Mouse (Mus musculus) heart, embryonic 16.5 days (tissue): Measurements from ENCODE around the gene Hist1h2ak. TPM values are rescaled to one million over a fixed set of nuclear protein-coding genes. Genes with fewer than 3 reads are reported as not detected.
"Not testable (repeated sequence)": the region's sequence is repeated elsewhere in the genome, so short reads cannot be mapped to it uniquely, and the experiment has no call there.

ENCODE experiments used
- ATAC-seq: fragments of 200-750 bp; cut with Nextera tagmentation; replicated peaks from 2 replicates; pipeline ENCODE4 v1.8.0; 2017; ENCODE audit warnings: moderate number of reproducible peaks; ENCODE audit not compliant: insufficient read depth, low FRiP score; ENCODE audit errors: extremely low read depth
- H3K27ac ChIP-seq: fragments of 300-500 bp; sonication (generic); 2 replicates; pipeline ENCODE4 v1.5.1; 2014; ENCODE audit warnings: mild to moderate bottlenecking, low read length, control low read depth, moderate library complexity
- H3K27me3 ChIP-seq: fragments of 300-500 bp; sonication (generic); 2 replicates; pipeline ENCODE4 v1.6.1; 2014; ENCODE audit warnings: low read length, mixed read lengths; ENCODE audit not compliant: control insufficient read depth, insufficient read depth
- H3K36me3 ChIP-seq: fragments of 300-500 bp; sonication (generic); 2 replicates; pipeline ENCODE4 v1.6.1; 2014; ENCODE audit not compliant: control insufficient read depth, insufficient read depth
- H3K4me1 ChIP-seq: fragments of 300-500 bp; sonication (generic); 2 replicates; pipeline ENCODE4 v1.6.1; 2014; ENCODE audit warnings: low read length, mixed read lengths; ENCODE audit not compliant: control insufficient read depth, insufficient read depth
- H3K4me2 ChIP-seq: fragments of 300-500 bp; sonication (generic); 2 replicates; pipeline ENCODE4 v1.6.1; 2014; ENCODE audit warnings: low read depth, mild to moderate bottlenecking, control low read depth, low read length
- H3K4me3 ChIP-seq: fragments of 300-500 bp; sonication (generic); 2 replicates; pipeline ENCODE4 v1.5.1; 2014; ENCODE audit warnings: mild to moderate bottlenecking, control low read depth, low read length
- H3K9ac ChIP-seq: fragments of 300-500 bp; sonication (generic); 2 replicates; pipeline ENCODE4 v1.6.1; 2014; ENCODE audit warnings: low read length, control low read depth
- H3K9me3 ChIP-seq: fragments of 300-500 bp; sonication (generic); replicated peaks from 2 replicates; pipeline ENCODE4 v1.6.1; 2016; ENCODE audit warnings: low read length; ENCODE audit not compliant: control insufficient read depth
- WGBS: fragments of 180-500 bp; shearing (Covaris S2); extraction: QIAGEN DNeasy Blood & Tissue Kit; methylation state at CpG from one replicate; pipeline ENCODE4 v1.1.7; 2014; 5-methylcytosine and 5-hydroxymethylcytosine counted together
- polyA plus RNA-seq: library from polyadenylated mRNA; unstranded; fragments of >200 nt; fragmentation: Nextera tagmentation; extraction: Ambion mirVana; gene quantifications from 2 replicates; pipeline ENCODE4 v1.2.1, GENCODE M21; 2015

Gene Hist1h2ak
- polyA plus RNA-seq, 1 experiment from 2014 or later: 9.3 TPM

DNA sequence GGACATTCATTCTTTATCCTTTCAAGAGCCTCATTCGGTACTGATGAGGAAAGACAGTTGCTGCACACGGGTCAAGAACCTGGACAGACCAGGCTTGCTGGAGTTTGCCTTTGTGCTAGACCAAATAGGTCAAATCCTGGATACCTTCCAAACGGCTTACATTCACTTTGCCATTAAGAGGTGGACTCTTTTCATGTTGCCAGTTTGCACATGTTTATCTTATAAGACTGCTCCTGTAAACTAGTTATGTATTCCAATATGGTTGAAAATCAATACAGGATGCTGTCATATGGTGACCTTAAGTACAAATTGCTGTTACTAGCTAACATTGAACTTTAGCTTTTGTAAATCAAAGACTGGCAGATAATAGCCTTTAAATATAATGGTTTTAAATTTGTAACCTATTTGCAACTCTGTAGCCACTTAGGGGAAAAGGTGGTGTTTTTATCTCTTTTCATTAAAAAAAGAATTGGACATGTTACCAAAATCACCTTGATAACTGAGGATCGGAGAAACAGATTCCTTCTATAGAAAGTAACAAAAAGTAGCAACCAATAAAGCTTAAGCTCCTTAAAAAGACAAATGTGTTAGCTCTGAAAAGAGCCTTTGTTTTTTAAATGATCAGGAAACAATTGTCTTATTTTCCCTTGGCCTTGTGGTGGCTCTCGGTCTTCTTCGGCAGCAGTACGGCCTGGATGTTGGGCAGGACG is 32.7 kb upstream of the Hist1h2ak start:
- Histone ChIP-seq H3K4me2 (peak overlapping the region; percentile 62), H3K27ac (peak overlapping the region; percentile 82), H3K27me3 (no peaks in the 10 kb centered on the region), H3K9me3 (no peaks in the 10 kb centered on the region), H3K9ac (peak overlapping the region; percentile 56), H3K4me3 (peak overlapping the region; percentile 52), H3K4me1 (peaks cover 29% of the 10 kb centered on the region), H3K36me3 (no peaks in the 10 kb centered on the region)
- ATAC-seq: no peak
- WGBS: 7% methylated on average over 8 of the region's 8 CpGs

DNA sequence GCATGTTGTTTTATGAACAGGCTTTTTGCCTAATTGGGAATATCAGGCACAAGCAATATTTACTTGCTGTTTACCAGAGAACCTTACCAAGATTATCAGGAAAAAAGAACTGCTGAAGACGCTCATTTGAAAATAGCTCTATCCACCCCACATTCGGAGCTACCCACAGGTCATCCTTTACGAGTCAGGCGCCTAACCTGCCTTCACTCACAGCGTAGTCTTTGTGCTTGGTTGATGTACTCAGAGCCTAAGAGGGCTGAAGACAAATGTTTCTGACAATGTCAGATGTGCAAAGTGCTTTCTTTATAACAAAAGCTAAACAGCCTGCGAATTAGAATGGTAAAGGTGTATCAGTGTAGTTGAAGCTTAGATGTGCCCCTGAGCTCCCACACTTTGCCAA is 30.7 kb upstream of the Hist1h2ak start:
- Histone ChIP-seq H3K4me2 (peak overlapping the region; percentile 62), H3K4me3 (no peak overlapping the region), H3K4me1 (peaks cover 30% of the 10 kb centered on the region), H3K9me3 (no peaks in the 10 kb centered on the region), H3K36me3 (no peaks in the 10 kb centered on the region), H3K27me3 (no peaks in the 10 kb centered on the region), H3K27ac (peak overlapping the region; percentile 49), H3K9ac (peak overlapping the region; percentile 28)
- no peak for ATAC-seq
- 51% methylated on average over 6 of the region's 6 CpGs for WGBS

DNA sequence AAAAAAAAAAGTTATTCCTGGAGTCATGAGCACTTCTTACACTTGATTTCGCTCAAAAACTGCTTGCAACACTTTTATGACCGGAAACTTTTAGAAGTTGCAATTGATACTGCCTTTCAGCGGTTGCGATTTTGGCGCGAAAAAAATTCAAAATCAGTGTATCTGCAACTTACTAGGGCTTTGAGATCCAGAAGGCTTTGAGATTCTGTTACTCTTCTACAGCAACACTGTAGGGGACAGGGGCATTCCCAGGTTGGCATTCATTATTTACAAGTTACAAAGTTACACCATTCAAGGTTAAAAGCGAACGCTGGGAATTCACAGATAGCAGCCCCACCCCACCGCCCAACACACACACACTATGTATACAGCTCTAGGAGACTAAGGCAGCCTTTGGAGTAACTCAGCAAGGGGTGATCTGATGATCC is 30.1 kb upstream of the Hist1h2ak start:
- Histone ChIP-seq H3K27ac (peak overlapping the region; percentile 49), H3K4me1 (peaks cover 30% of the 10 kb centered on the region), H3K9ac (peak overlapping the region; percentile 28), H3K27me3 (no peaks in the 10 kb centered on the region), H3K9me3 (no peaks in the 10 kb centered on the region), H3K36me3 (no peaks in the 10 kb centered on the region), H3K4me2 (peak overlapping the region; percentile 62), H3K4me3 (peak overlapping the region; percentile 54)
- ATAC-seq: no peak
- 3% methylated on average over 9 of the region's 9 CpGs for WGBS

DNA sequence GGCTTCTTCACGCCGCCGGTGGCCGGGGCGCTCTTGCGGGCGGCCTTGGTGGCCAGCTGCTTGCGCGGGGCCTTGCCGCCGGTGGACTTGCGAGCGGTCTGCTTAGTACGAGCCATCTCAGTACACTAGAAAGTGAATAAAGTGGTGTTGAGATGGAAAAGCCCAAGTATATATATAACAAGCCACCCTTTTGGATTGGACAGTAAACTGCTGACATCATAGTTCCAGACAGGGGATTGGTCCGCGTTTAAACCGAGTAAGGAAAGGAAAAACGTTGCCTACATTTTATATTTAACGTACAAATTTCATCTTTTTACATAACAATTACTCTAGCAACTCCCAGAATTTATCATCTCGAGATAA is 29.6 kb upstream of the Hist1h2ak start, which contains the start of gene Hist1h3i:
Gene Hist1h3i, minus strand, starts transcription at position 116 of the 363 bp plus-strand sequence.
- ATAC-seq: peak; percentile 68
- Histone ChIP-seq H3K4me3 (peak within 1 kb of the TSS; percentile 54), H3K36me3 (no peaks in the 10 kb centered on the region), H3K27ac (peak within 1 kb of the TSS; percentile 86), H3K27me3 (no peaks in the 10 kb centered on the region), H3K9ac (peak within 1 kb of the TSS; percentile 75), H3K4me2 (peak within 1 kb of the TSS; percentile 79), H3K9me3 (no peaks in the 10 kb centered on the region), H3K4me1 (peaks cover 30% of the 10 kb centered on the region)
- 0% methylated on average over 11 of the region's 20 CpGs for WGBS

DNA sequence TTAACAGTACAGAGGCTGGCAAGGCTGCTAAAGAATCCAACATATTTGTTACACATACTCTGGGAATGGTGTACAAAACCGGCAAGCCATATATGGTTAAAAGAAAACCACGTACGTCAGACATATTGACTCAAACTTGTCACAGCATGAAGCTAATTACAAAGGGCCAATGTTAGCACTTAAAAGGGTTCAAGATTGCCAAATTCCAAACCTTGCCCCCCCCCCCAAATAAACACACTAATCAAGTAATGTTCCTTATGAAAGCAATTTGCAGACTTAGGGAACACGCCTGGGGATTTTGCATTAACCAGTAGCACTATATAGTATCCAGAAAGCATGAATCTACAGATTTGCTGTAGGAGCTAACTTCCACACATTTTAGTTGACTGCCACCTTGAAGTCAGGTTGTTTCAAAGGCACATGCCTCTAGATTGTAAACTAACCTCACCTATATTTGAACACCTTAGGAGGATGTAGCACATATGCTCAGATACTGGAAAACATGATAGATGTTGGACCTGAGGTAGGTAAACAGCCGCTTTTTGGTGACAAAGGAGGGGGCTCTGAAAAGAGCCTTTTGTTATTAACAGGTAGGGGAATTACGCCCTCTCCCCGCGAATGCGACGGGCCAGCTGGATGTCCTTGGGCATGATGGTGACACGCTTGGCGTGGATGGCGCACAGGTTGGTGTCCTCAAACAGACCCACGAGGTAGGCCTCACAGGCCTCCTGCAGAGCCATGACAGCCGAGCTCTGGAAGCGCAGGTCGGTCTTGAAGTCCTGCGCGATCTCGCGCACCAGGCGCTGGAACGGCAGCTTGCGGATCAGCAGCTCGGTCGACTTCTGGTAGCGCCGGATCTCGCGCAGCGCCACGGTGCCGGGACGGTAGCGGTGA is 29.0 kb upstream of the Hist1h2ak start:
- ATAC-seq, H3K36me3 ChIP-seq, H3K9me3 ChIP-seq, H3K27me3 ChIP-seq: not testable (repeated sequence)
- Histone ChIP-seq H3K4me3 (peak overlapping the region; percentile 54), H3K9ac (peak overlapping the region; percentile 75), H3K27ac (peak overlapping the region; percentile 86), H3K4me1 (peaks cover 30% of the 10 kb centered on the region), H3K4me2 (peak overlapping the region; percentile 79)
- WGBS: 2% methylated on average over 13 of the region's 35 CpGs

DNA sequence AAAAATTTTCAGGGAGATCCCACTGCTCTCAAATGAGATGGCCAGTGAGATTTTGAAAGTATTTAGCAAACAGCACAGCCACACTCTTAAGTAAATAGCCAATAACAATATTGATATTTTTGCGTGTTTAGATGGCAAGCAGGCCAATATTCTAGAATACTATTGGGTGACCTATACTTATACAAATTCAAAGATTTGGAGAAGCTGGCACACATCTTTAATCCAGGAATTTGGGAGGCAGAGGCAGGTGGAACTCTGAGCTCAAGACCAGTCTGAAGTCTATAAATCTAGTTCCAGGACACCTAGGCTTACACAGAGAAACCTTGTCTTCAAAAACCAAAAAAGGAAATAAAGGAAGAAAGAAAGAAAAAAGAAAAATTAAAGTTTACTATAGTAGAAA is 28.0 kb upstream of the Hist1h2ak start:
- WGBS: 94% methylated on average over 1 of the region's 1 CpGs
- H3K4me2 ChIP-seq: no peak overlapping the region
- no peak overlapping the region for H3K27ac ChIP-seq

DNA sequence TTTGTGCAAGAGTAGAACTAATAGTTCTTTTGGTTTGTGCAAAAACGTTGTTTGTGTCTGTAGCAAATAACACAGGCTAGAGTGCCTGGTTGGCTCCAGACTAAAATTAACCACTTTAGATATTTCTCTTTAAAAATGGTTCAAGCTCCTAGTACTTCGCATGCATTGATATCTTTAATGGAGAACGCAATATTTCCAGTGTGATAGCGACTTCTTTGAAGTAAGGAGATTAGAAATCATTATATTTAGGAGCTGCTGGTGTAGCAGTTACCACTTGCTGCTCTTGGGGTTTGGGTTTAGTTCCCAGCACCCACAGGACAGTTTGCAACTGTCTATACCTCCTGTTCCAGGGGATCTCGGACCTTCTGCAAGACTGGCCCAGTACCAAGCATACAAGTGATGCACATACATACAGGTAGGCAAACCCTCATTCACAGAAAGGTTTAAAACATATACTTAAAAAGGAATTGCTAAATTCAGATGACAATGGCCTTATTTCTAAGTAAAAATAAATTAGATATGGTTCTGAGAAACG is 27.5 kb upstream of the Hist1h2ak start:
- peaks cover 28% of the 10 kb centered on the region for H3K4me1 ChIP-seq
- no peaks in the 10 kb centered on the region for H3K9me3 ChIP-seq
- no peak for ATAC-seq
- H3K27ac ChIP-seq: peak overlapping the region; percentile 83
- whole genome bisulfite sequencing: 38% methylated on average over 6 of the region's 6 CpGs
- peak overlapping the region; percentile 70 for H3K4me3 ChIP-seq
- H3K36me3 ChIP-seq: no peaks in the 10 kb centered on the region
- peak overlapping the region; percentile 85 for H3K9ac ChIP-seq
- H3K4me2 ChIP-seq: peak overlapping the region; percentile 98
- no peaks in the 10 kb centered on the region for H3K27me3 ChIP-seq

More for the DNA sequence above, 28.0 kb upstream of the Hist1h2ak start:
- Histone ChIP-seq H3K4me3 (no peak overlapping the region), H3K9me3 (no peaks in the 10 kb centered on the region), H3K9ac (no peak overlapping the region), H3K36me3 (no peaks in the 10 kb centered on the region), H3K27me3 (no peaks in the 10 kb centered on the region), H3K4me1 (peaks cover 30% of the 10 kb centered on the region)
- no peak for ATAC-seq

DNA sequence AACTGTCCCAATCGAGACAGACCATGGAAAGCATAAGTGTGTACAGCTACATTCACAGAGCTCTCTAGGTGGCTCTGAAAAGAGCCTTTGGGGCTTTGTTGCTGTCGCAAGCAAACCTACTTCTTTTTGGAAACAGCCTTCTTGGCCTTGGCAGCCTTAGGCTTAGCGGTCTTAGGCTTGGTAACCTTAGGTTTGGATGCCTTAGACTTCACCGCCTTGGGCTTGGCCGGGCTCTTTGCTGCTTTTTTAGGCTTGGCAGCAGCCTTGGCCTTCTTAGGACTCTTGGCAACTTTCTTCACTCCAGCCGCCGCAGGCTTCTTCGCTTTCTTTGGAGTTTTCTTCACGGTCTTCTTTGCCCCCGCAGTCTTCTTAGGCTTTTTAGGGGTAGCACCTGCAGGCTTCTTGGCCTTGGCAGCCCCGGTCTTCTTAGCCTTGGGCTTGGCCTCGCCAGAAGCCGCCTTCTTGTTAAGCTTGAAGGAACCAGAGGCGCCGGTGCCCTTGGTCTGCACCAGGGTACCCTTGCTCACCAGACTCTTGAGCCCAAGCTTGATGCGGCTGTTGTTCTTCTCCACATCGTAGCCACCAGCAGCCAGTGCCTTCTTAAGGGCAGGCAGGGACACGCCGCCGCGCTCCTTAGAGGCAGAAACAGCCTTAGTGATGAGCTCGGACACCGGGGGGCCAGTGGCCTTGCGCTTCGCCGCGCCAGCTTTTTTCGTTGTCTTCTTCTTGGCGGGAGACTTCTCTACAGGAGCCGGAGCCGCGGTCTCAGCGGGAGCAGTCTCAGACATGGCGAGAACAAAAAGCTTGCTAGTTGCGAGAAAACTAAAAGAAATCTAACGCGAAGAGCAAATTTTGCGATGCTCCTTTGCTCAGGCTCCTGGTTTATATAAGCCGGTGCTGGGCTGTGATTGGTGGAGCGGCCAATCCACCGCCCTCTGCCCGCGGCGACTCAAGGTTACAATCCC is 26.4 kb upstream of the Hist1h2ak start, which contains the start of gene Hist1h1b:
Gene Hist1h1b, minus strand, starts transcription at position 859 of the 965 bp plus-strand sequence.
- under 1% methylated on average over 44 of the region's 44 CpGs for WGBS
- Histone ChIP-seq H3K36me3 (no peaks in the 10 kb centered on the region), H3K9me3 (no peaks in the 10 kb centered on the region), H3K27me3 (no peaks in the 10 kb centered on the region), H3K27ac (peak within 1 kb of the TSS; percentile 83), H3K4me1 (peaks cover 24% of the 10 kb centered on the region), H3K4me2 (peak within 1 kb of the TSS; percentile 98), H3K9ac (peak within 1 kb of the TSS; percentile 85), H3K4me3 (peak within 1 kb of the TSS; percentile 70)
- peak; percentile 29; the same call in 1 of the 2 replicates for ATAC-seq
